Mouse (Mus musculus): ENCODE measurements at regions not wholly inside any gene's neighbourhood (a gene's known extent, or its start where the extent isn't known, plus 50 kb on each side); places are given as distances from the start of the nearest gene placed in this dataset.

- DNase-seq (ENCODE audit: low spot score in 2 of 2): no peak
These were observed 221.9 kb upstream of the Ascc3 start for GRCm38 (mm10) chr10:50370611-50371010.

GRCm38 (mm10) chr10:50392617-50393016, 199.9 kb upstream of the Ascc3 start:
- DNase-seq (ENCODE audit: low spot score in 2 of 2): peak in 1 of 2 experiments; percentile 58

Data from urinary bladder, postnatal 4 days (tissue).